In genomic region chr14:77246977-77247376, GRCm38 (mm10) we compare ENCODE assay signal across 24 mouse cellular contexts.
A peak's percentile ranks its signal among the peaks of the same experiment; 100 is the strongest.
DNase-seq lines count a peak whose midpoint lies in the region; ATAC-seq and TF ChIP-seq lines count a peak whose summit lies in the region.
"Had no signal": no experiment of that assay in that cellular context is flagged by ENCODE, and none has a peak within 500 bp of the region (broad histone marks: within the 10 kb centered on the region; RNA-seq: fewer than 3 reads in every experiment).

No protein-coding gene starts in this region.

- peak; percentile 39 for DNase-seq in lung, embryonic 14.5 days
- DNase-seq in lung, adult 18-20 months: no peak
- DNase-seq in lung, postnatal 10 days: peak; percentile 46
- DNase-seq in lung, postnatal 36 days: peak; percentile 19
- DNase-seq in thymus, adult 18-20 months: no peak
- no peak for DNase-seq in cerebellum, adult 18-20 months
- DNase-seq: adrenal gland, adult 8-10 months; adrenal gland, postnatal 25 days; cerebellum, adult 11-12 months; cerebellum, adult 9-10 months; cerebellum, postnatal 14 days; gastrocnemius, adult 2 months; gastrocnemius, postnatal 14 days; heart, postnatal 36 days had no signal

- H3K9me3 ChIP-seq in lung, embryonic 14.5 days (ENCODE audit: low read depth, low read length): no peaks in the 10 kb centered on the region
- no peaks in the 10 kb centered on the region for H3K9me3 ChIP-seq in lung, embryonic 16.5 days (ENCODE audit: control insufficient read depth, low read length)
- H3K9me3 ChIP-seq: heart, embryonic 10.5 days; hindbrain, embryonic 13.5 days had no signal

- no peak overlapping the region for H3K9ac ChIP-seq in lung, embryonic 14.5 days
- no peak overlapping the region for H3K9ac ChIP-seq in lung, embryonic 16.5 days (ENCODE audit: low read length)
- H3K9ac ChIP-seq: forebrain, embryonic 13.5 days; hindbrain, embryonic 13.5 days had no signal

- no peak overlapping the region for H3K4me3 ChIP-seq in lung, embryonic 14.5 days (ENCODE audit: low read depth, low read length)
- H3K4me3 ChIP-seq in lung, embryonic 16.5 days (ENCODE audit: low read length): no peak overlapping the region
- H3K4me3 ChIP-seq: forebrain, embryonic 10.5 days; forebrain, embryonic 13.5 days; gastrocnemius, adult 2 months; heart, embryonic 10.5 days; hindbrain, embryonic 10.5 days; hindbrain, embryonic 13.5 days had no signal

- H3K27me3 ChIP-seq in lung, embryonic 14.5 days (ENCODE audit: insufficient read depth, low read length): no peaks in the 10 kb centered on the region
- H3K27me3 ChIP-seq in lung, embryonic 16.5 days (ENCODE audit: control insufficient read depth, insufficient read depth, low read depth, low read length): no peaks in the 10 kb centered on the region
- H3K27me3 ChIP-seq: forebrain, embryonic 13.5 days; hindbrain, embryonic 13.5 days had no signal

- no peak overlapping the region for H3K4me2 ChIP-seq in lung, embryonic 14.5 days
- H3K4me2 ChIP-seq in lung, embryonic 16.5 days (ENCODE audit: low read depth, low read length): no peak overlapping the region
- H3K4me2 ChIP-seq: forebrain, embryonic 13.5 days; hindbrain, embryonic 13.5 days had no signal

- H3K27ac ChIP-seq in lung, embryonic 14.5 days (ENCODE audit: low read depth): no peak overlapping the region
- H3K27ac ChIP-seq in lung, embryonic 16.5 days (ENCODE audit: low read length): no peak overlapping the region
- H3K27ac ChIP-seq: forebrain, embryonic 10.5 days; forebrain, embryonic 13.5 days; gastrocnemius, adult 2 months; heart, embryonic 10.5 days; hindbrain, embryonic 10.5 days; hindbrain, embryonic 13.5 days had no signal

- no peaks in the 10 kb centered on the region for H3K36me3 ChIP-seq in lung, embryonic 14.5 days (ENCODE audit: insufficient read depth)
- no peaks in the 10 kb centered on the region for H3K36me3 ChIP-seq in lung, embryonic 16.5 days (ENCODE audit: control insufficient read depth, insufficient read depth, low read length)
- H3K36me3 ChIP-seq: forebrain, embryonic 10.5 days; heart, embryonic 10.5 days; hindbrain, embryonic 10.5 days; hindbrain, embryonic 13.5 days had no signal

- ATAC-seq in lung, embryonic 14.5 days (ENCODE audit: insufficient read depth): no peak
- ATAC-seq in lung, embryonic 16.5 days (ENCODE audit: low read depth): peak; percentile 56; the same call in 1 of the 2 replicates
- ATAC-seq: CD4-positive, CD25-positive, alpha-beta regulatory T cell, adult 4 months; forebrain, embryonic 13.5 days; forebrain, embryonic 16.5 days; hindbrain, embryonic 16.5 days; inflammation-experienced regulatory T-cells, adult 6 months had no signal

- 54% methylated on average over 3 of the region's 3 CpGs for WGBS in lung, embryonic 14.5 days
- 49% methylated on average over 3 of the region's 3 CpGs for WGBS in lung, embryonic 16.5 days

- no peaks in the 10 kb centered on the region for H3K4me1 ChIP-seq in lung, embryonic 14.5 days (ENCODE audit: insufficient read depth)
- H3K4me1 ChIP-seq in lung, embryonic 16.5 days (replicated peaks; ENCODE audit: control insufficient read depth, insufficient read depth, low read length): no peaks in the 10 kb centered on the region
- H3K4me1 ChIP-seq: hindbrain, embryonic 10.5 days; hindbrain, embryonic 13.5 days had no signal

- no peak for TF ChIP-seq CTCF in lung, embryonic 14.5 days (IDR thresholded peaks at IDR 0.05; ENCODE audit: low read depth)

Comparison
In these comparisons a context has a peak if more than half of its experiments do, and no peak if none do; other contexts are left out.
1. DNase-seq: peak in lung, embryonic 14.5 days (single experiment), lung, postnatal 10 days (single experiment) and lung, postnatal 36 days (single experiment); none in lung, adult 18-20 months (0 of 2), thymus, adult 18-20 months (0 of 2) and cerebellum, adult 18-20 months (0 of 2).